In the genomic region with DNA sequence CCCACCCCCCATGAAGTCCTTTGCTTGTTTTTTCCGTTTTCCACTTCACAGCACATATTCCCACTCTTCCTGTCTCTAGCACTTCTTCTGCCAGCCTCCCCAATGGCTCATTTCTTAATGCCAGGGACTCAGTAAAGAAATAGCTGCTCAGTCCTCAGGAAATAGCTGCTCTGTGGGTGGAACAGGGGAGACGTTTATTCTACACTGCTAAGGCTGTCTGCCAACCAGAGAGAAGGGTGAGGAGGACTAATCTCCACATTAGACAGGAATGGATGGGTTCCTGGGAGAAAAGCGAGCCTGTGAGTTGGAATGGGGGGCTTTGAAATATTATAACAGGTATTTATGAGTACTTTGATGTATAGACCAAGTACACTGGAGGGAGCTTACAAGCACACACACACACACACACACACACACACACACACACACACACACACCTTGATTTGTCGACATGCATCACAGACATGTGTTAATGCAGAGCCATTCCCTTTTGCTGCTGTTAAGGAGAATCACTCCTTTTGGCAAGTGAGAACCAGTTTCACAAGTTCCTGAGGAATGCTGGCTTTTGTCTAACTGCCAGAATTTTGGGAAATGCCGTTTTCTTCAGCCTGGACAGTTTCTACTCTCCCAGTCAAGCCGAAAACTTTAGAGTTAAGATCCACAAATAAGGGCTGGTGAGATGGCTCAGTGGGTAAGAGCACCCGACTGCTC, we compare ENCODE assay signal across 12 mouse cellular contexts. TPM values are rescaled to one million over a fixed set of nuclear protein-coding genes. Genes with fewer than 3 reads are reported as not detected.
DNase-seq lines count a peak whose midpoint lies in the region; ATAC-seq and TF ChIP-seq lines count a peak whose summit lies in the region.
"Had no signal": no experiment of that assay in that cellular context is flagged by ENCODE, and none has a peak within 500 bp of the region (broad histone marks: within the 10 kb centered on the region; RNA-seq: fewer than 3 reads in every experiment).

No protein-coding gene starts in this region.

- peak; percentile 52 for DNase-seq in heart, adult 8-10 months (ENCODE audit: low spot score)
- DNase-seq in lung, postnatal 0 days (ENCODE audit: low spot score), result peak; percentile 86
- no peak for DNase-seq in layer of hippocampus, postnatal 10 days (ENCODE audit: low spot score in 2 of 2)
- DNase-seq in adrenal gland, postnatal 36 days, result no peak
- DNase-seq: cerebellum, adult 11 months had no signal

- H3K9ac ChIP-seq in heart, embryonic 12.5 days, result no peak overlapping the region
- H3K9ac ChIP-seq in ES-Bruce4 (ENCODE audit: low read depth, poor library complexity, severe bottlenecking), result no peak overlapping the region
- no peak overlapping the region for H3K9ac ChIP-seq in embryonic facial prominence, embryonic 13.5 days
- H3K9ac ChIP-seq in lung, postnatal 0 days (replicated peaks; ENCODE audit: low read depth), result no peak overlapping the region
- no peak overlapping the region for H3K9ac ChIP-seq in midbrain, embryonic 13.5 days (replicated peaks)

- 53% methylated on average over 7 of the region's 7 CpGs for WGBS in heart, embryonic 12.5 days
- 47% methylated on average over 7 of the region's 7 CpGs for WGBS in embryonic facial prominence, embryonic 13.5 days
- 21% methylated on average over 7 of the region's 7 CpGs for WGBS in lung, postnatal 0 days
- 71% methylated on average over 7 of the region's 7 CpGs for WGBS in midbrain, embryonic 13.5 days

- H3K9me3 ChIP-seq in heart, embryonic 12.5 days (replicated peaks), result peaks cover 3% of the 10 kb centered on the region; the same call in 1 of the 2 replicates
- no peaks in the 10 kb centered on the region; the same call in 1 of the 2 replicates for H3K9me3 ChIP-seq in ES-Bruce4 (replicated peaks; ENCODE audit: control insufficient read depth, insufficient read depth, low read length, poor library complexity, severe bottlenecking)
- H3K9me3 ChIP-seq in embryonic facial prominence, embryonic 13.5 days, result no peaks in the 10 kb centered on the region
- no peaks in the 10 kb centered on the region for H3K9me3 ChIP-seq in lung, postnatal 0 days (ENCODE audit: low read length)
- no peaks in the 10 kb centered on the region for H3K9me3 ChIP-seq in midbrain, embryonic 13.5 days

- TF ChIP-seq POLR2A in ES-Bruce4 (IDR thresholded peaks at IDR 0.05; ENCODE audit: insufficient read depth, low read length), result no peak

- no peak overlapping the region for H3K4me3 ChIP-seq in heart, embryonic 12.5 days
- H3K4me3 ChIP-seq in ES-Bruce4 (ENCODE audit: low read depth, low read length), result no peak overlapping the region
- H3K4me3 ChIP-seq in embryonic facial prominence, embryonic 13.5 days, result no peak overlapping the region
- no peak overlapping the region for H3K4me3 ChIP-seq in lung, postnatal 0 days (ENCODE audit: low read depth, low read length)
- no peak overlapping the region for H3K4me3 ChIP-seq in midbrain, embryonic 13.5 days (replicated peaks)
- H3K4me3 ChIP-seq: heart, adult 2 months had no signal

- H3K27me3 ChIP-seq in heart, embryonic 12.5 days (replicated peaks), result no peaks in the 10 kb centered on the region
- H3K27me3 ChIP-seq in ES-Bruce4 (ENCODE audit: control insufficient read depth, insufficient read depth, low read length, poor library complexity, severe bottlenecking), result no peaks in the 10 kb centered on the region
- no peaks in the 10 kb centered on the region for H3K27me3 ChIP-seq in embryonic facial prominence, embryonic 13.5 days
- no peaks in the 10 kb centered on the region for H3K27me3 ChIP-seq in lung, postnatal 0 days (replicated peaks; ENCODE audit: insufficient read depth, low read length)
- no peaks in the 10 kb centered on the region for H3K27me3 ChIP-seq in midbrain, embryonic 13.5 days
- H3K27me3 ChIP-seq: CH12.LX had no signal

- no peak for ATAC-seq in heart, embryonic 12.5 days (ENCODE audit: insufficient number of reproducible peaks, low FRiP score)
- ATAC-seq in embryonic facial prominence, embryonic 13.5 days (ENCODE audit: insufficient number of reproducible peaks, insufficient read depth, low FRiP score, low TSS enrichment, low read depth), result peak; percentile 80
- peak; percentile 62 for ATAC-seq in lung, postnatal 0 days
- ATAC-seq in midbrain, embryonic 13.5 days, result no peak
- ATAC-seq: intestine, postnatal 0 days had no signal

- no peak overlapping the region for H3K4me2 ChIP-seq in heart, embryonic 12.5 days
- H3K4me2 ChIP-seq in embryonic facial prominence, embryonic 13.5 days, result no peak overlapping the region
- no peak overlapping the region for H3K4me2 ChIP-seq in lung, postnatal 0 days (replicated peaks; ENCODE audit: low read depth, low read length)
- H3K4me2 ChIP-seq in midbrain, embryonic 13.5 days (replicated peaks), result no peak overlapping the region

- no peak overlapping the region for H3K27ac ChIP-seq in heart, embryonic 12.5 days (ENCODE audit: poor library complexity, severe bottlenecking)
- peak overlapping the region; percentile 25; the same call in 1 of the 2 replicates for H3K27ac ChIP-seq in ES-Bruce4 (ENCODE audit: insufficient read depth, low read length)
- H3K27ac ChIP-seq in embryonic facial prominence, embryonic 13.5 days, result peak overlapping the region; percentile 69
- H3K27ac ChIP-seq in lung, postnatal 0 days (ENCODE audit: low read length), result peak overlapping the region; percentile 52; the same call in 1 of the 2 replicates
- no peak overlapping the region for H3K27ac ChIP-seq in midbrain, embryonic 13.5 days
- H3K27ac ChIP-seq: heart, adult 2 months had no signal

- no peak for TF ChIP-seq EP300 in ES-Bruce4 (IDR thresholded peaks at IDR 0.05; ENCODE audit: insufficient read depth, low read depth, low read length)
- no peak for TF ChIP-seq EP300 in lung, postnatal 0 days (IDR thresholded peaks at IDR 0.05)

- H3K4me1 ChIP-seq in heart, embryonic 12.5 days (replicated peaks), result peaks cover 6% of the 10 kb centered on the region; the same call in 1 of the 2 replicates
- H3K4me1 ChIP-seq in ES-Bruce4 (ENCODE audit: control insufficient read depth, insufficient read depth, low read length), result peaks cover 1% of the 10 kb centered on the region
- no peaks in the 10 kb centered on the region for H3K4me1 ChIP-seq in embryonic facial prominence, embryonic 13.5 days
- no peaks in the 10 kb centered on the region for H3K4me1 ChIP-seq in lung, postnatal 0 days (ENCODE audit: insufficient read depth, low read depth, low read length)
- no peaks in the 10 kb centered on the region for H3K4me1 ChIP-seq in midbrain, embryonic 13.5 days (replicated peaks)

- no peak for TF ChIP-seq CTCF in ES-Bruce4 (IDR thresholded peaks at IDR 0.05; ENCODE audit: low read depth, low read length)
- no peak for TF ChIP-seq CTCF in lung, postnatal 0 days (IDR thresholded peaks at IDR 0.05)

- H3K36me3 ChIP-seq in heart, embryonic 12.5 days, result no peaks in the 10 kb centered on the region
- no peaks in the 10 kb centered on the region for H3K36me3 ChIP-seq in ES-Bruce4 (ENCODE audit: control insufficient read depth, insufficient read depth, low read length, poor library complexity, severe bottlenecking)
- no peaks in the 10 kb centered on the region for H3K36me3 ChIP-seq in embryonic facial prominence, embryonic 13.5 days
- H3K36me3 ChIP-seq in lung, postnatal 0 days (ENCODE audit: insufficient read depth, low read length), result no peaks in the 10 kb centered on the region
- H3K36me3 ChIP-seq in midbrain, embryonic 13.5 days, result no peaks in the 10 kb centered on the region

RNA-seq across cellular contexts. Expression of a gene that starts 9.9 kb away (rescaled TPM):
- total RNA-seq in heart, adult 8-10 months (2022), result 1 to 10 TPM in 2 of 4 experiments, under 1 TPM in 2; 0.66 to 1.2 (median 0.93) TPM
- 51.8 and 55.2 TPM in 2 replicates for polyA plus RNA-seq in heart, embryonic 12.5 days (2016; fragmentation: Nextera tagmentation; extraction: Ambion mirVana)
- 7.0 and 9.1 TPM in 2 replicates for polyA plus RNA-seq in ES-Bruce4 (2011; ENCODE audit: insufficient read depth, insufficient read length, low read depth, missing spikeins)
- 5.3 and 5.8 TPM in 2 replicates for polyA plus RNA-seq in embryonic facial prominence, embryonic 13.5 days (2015; fragmentation: Nextera tagmentation; extraction: Ambion mirVana)
- polyA plus RNA-seq in lung, postnatal 0 days (2015; fragmentation: Nextera tagmentation; extraction: Ambion mirVana), result 12.4 and 17.6 TPM in 2 replicates
- 17.8 and 43.0 TPM in 2 replicates for polyA plus RNA-seq in midbrain, embryonic 13.5 days (2015; fragmentation: Nextera tagmentation; extraction: Ambion mirVana)
- total RNA-seq in layer of hippocampus, postnatal 10 days (2021), result 1 to 10 TPM; 7.1 to 8.9 TPM
- 10 to 100 TPM; 46.6 to 59.1 TPM for total RNA-seq in adrenal gland, postnatal 36 days (2021)

Comparison
In these comparisons a context has a peak if more than half of its experiments do, and no peak if none do; other contexts are left out.
1. DNase-seq: peak in heart, adult 8-10 months (single experiment) and lung, postnatal 0 days (single experiment); none in layer of hippocampus, postnatal 10 days (0 of 2) and adrenal gland, postnatal 36 days (0 of 2).
2. ATAC-seq: peak in embryonic facial prominence, embryonic 13.5 days (single experiment) and lung, postnatal 0 days (single experiment); none in heart, embryonic 12.5 days (single experiment) and midbrain, embryonic 13.5 days (single experiment).
3. H3K27ac ChIP-seq: peak in ES-Bruce4 (single experiment), embryonic facial prominence, embryonic 13.5 days (single experiment) and lung, postnatal 0 days (single experiment); none in heart, embryonic 12.5 days (single experiment) and midbrain, embryonic 13.5 days (single experiment).